Mouse (Mus musculus) stomach, postnatal 0 days (tissue): ENCODE results near the gene Glra1.

Source experiments
- CTCF ChIP-seq: IDR thresholded peaks from 2 replicates; pipeline ENCODE4 v1.5.1; 2016; ENCODE audit warnings: antibody characterized with exemption, low read depth, mild to moderate bottlenecking, moderate library complexity
- EP300 ChIP-seq: optimal IDR thresholded peaks from 2 replicates; pipeline ENCODE3; 2016; ENCODE audit warnings: antibody characterized with exemption

DNA sequence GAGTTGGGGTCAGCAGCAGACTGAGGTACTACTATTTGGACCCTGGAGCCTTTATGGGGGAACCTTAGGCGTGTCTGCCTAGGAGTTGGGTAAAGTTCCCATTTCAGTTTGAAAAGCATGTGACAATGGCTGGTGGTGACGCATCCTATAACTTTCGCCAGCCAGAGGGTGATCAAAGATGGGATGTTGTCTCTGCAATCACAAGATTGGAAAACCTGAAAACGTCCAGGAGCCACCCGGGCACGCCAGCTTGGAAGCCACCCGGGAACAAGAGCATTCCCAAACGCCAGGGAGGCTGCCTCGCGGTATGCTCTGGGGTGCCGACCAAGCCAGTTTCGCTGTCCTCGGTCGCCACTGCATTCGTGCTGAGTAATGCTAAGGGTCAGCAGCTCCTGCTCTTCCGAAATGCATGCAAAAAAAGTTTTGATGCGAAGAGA is 139.4 kb downstream of the Glra1 start:
- TF ChIP-seq CTCF, result no peak
- TF ChIP-seq EP300, result no peak
